Mouse (Mus musculus): ENCODE measurements around the gene St6galnac5. TPM values are rescaled to one million over a fixed set of nuclear protein-coding genes. Genes with fewer than 3 reads are reported as not detected.

St6galnac5 gene
- polyA plus RNA-seq, 1 experiment from 2014 or later, result not detected

- H3K36me3 ChIP-seq (ENCODE audit: inconsistent target), result no peaks in the 10 kb centered on the region
- H3K4me3 ChIP-seq (ENCODE audit: inconsistent target), result no peak overlapping the region
- 96% methylated on average over 3 of the region's 3 CpGs for WGBS (ENCODE audit: missing documents)
- no peaks in the 10 kb centered on the region for H3K79me2 ChIP-seq (ENCODE audit: inconsistent target)
- H3K27ac ChIP-seq, result no peak overlapping the region
Measured at GRCm38 (mm10) chr3:152842648-152843047, 139.4 kb downstream of the St6galnac5 start.

GRCm38 (mm10) chr3:152841264-152841663 lies 140.8 kb downstream of the St6galnac5 start:
- H3K36me3 ChIP-seq (ENCODE audit: inconsistent target), result no peaks in the 10 kb centered on the region
- no peak overlapping the region for H3K4me3 ChIP-seq (ENCODE audit: inconsistent target)
- H3K27ac ChIP-seq, result no peak overlapping the region
- 92% methylated on average over 6 of the region's 6 CpGs for WGBS (ENCODE audit: missing documents)
- H3K79me2 ChIP-seq (ENCODE audit: inconsistent target), result no peaks in the 10 kb centered on the region

- Histone ChIP-seq H3K36me3 (ENCODE audit: inconsistent target) (no peaks in the 10 kb centered on the region), H3K4me3 (ENCODE audit: inconsistent target) (no peak overlapping the region), H3K79me2 (ENCODE audit: inconsistent target) (no peaks in the 10 kb centered on the region), H3K27ac (no peak overlapping the region)
- WGBS (ENCODE audit: missing documents), result 93% methylated on average over 1 of the region's 1 CpGs
Measured at GRCm38 (mm10) chr3:152837938-152838337, 144.1 kb downstream of the St6galnac5 start.

DNA sequence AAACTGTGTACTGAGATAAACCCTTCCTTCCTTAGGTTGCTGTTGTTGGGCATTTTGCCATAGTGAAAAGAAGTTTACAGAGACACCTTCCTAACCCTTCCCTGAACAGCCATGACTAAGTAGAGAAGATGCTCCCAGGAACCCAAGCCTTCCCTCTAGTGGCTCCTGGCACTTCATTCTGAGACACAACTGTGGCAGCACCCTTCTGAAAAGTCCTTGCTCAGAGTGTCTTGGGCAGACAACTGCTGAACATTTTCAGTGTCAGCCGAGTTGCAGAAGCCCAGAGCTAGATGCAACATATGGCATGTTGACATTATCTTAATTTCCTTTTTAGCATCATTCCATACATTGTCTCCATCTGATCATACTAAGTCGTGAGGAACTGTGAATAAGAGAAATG lies 144.6 kb downstream of the St6galnac5 start:
- WGBS (ENCODE audit: missing documents), result 89% methylated on average over 2 of the region's 2 CpGs
- Histone ChIP-seq H3K79me2 (ENCODE audit: inconsistent target) (no peaks in the 10 kb centered on the region), H3K36me3 (ENCODE audit: inconsistent target) (no peaks in the 10 kb centered on the region), H3K27ac (no peak overlapping the region), H3K4me3 (ENCODE audit: inconsistent target) (no peak overlapping the region)

GRCm38 (mm10) chr3:152832436-152832835 lies 149.6 kb downstream of the St6galnac5 start:
- Histone ChIP-seq H3K4me3 (ENCODE audit: inconsistent target) (no peak overlapping the region), H3K79me2 (ENCODE audit: inconsistent target) (no peaks in the 10 kb centered on the region), H3K27ac (no peak overlapping the region), H3K36me3 (ENCODE audit: inconsistent target) (no peaks in the 10 kb centered on the region)
- 92% methylated on average over 4 of the region's 4 CpGs for WGBS (ENCODE audit: missing documents)

DNA sequence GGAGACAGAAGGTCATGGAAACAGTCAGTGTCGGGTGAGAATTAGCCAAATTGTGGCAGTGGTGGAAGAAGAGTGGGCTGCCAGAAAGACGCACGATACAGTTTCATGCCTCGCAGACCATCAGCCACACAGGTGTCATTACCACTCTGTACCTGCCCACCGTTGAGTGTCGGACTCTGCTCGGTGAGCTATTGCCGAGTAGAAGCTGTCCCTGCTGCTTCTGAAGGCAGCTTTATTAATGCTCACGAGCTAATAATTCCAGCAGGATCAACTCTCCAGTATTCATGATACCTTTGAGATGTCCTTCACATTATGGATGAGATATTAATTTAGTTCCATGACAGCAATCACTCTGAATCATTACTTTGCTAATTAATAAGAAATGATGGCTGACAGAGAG lies 150.1 kb downstream of the St6galnac5 start:
- 89% methylated on average over 9 of the region's 9 CpGs for WGBS (ENCODE audit: missing documents)
- Histone ChIP-seq H3K27ac (no peak overlapping the region), H3K36me3 (ENCODE audit: inconsistent target) (no peaks in the 10 kb centered on the region), H3K4me3 (ENCODE audit: inconsistent target) (no peak overlapping the region), H3K79me2 (ENCODE audit: inconsistent target) (no peaks in the 10 kb centered on the region)

DNA sequence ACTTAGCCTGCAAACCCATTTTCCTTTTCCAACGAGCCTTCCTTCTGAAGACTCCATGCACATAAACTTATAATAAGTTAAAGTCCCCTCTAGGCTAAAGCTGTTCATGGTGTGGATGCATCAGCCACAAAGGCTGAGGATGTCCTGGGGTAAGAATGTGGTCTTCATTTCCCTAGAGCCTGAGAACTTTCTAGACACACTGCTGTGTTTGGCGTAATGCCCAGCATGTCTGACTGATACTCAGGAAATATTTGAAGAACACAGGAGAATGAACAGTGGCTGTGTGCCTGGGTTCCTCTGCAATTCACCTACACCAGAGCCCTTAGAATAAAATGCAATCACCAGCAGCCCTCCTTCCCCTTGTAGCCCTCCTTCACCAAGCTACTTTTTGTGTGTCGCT lies 150.7 kb downstream of the St6galnac5 start:
- no peaks in the 10 kb centered on the region for H3K79me2 ChIP-seq (ENCODE audit: inconsistent target)
- 41% methylated on average over 3 of the region's 3 CpGs for WGBS (ENCODE audit: missing documents)

DNA sequence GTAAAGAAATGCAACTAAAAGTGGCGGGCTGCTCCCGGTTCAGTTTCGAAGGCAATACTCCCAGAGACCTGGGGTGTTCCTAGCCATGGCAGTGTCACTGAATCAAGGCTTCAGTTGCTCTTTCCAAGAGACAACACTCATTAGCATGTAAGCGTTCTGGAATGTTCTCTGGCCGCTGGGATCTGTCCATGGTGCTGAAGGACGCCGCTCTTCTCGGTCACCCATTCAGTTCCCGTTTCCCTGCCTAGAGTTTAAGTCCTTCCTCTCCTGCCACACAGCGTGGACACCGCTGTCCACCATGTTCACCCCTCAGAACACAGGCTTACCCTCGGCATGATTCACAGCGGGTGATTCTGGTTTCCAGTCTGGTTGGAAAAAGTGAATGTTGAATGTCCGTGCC lies 160.8 kb downstream of the St6galnac5 start:
- H3K79me2 ChIP-seq (ENCODE audit: inconsistent target), result no peaks in the 10 kb centered on the region
- no peak overlapping the region for H3K27ac ChIP-seq
- WGBS (ENCODE audit: missing documents), result 55% methylated on average over 14 of the region's 14 CpGs
- no peaks in the 10 kb centered on the region for H3K36me3 ChIP-seq (ENCODE audit: inconsistent target)
- no peak overlapping the region for H3K4me3 ChIP-seq (ENCODE audit: inconsistent target)

More for the DNA sequence above, 150.7 kb downstream of the St6galnac5 start:
- H3K27ac ChIP-seq, result no peak overlapping the region
- no peaks in the 10 kb centered on the region for H3K36me3 ChIP-seq (ENCODE audit: inconsistent target)
- no peak overlapping the region for H3K4me3 ChIP-seq (ENCODE audit: inconsistent target)

- Histone ChIP-seq H3K27ac (no peak overlapping the region), H3K4me3 (ENCODE audit: inconsistent target) (no peak overlapping the region), H3K79me2 (ENCODE audit: inconsistent target) (no peaks in the 10 kb centered on the region), H3K36me3 (ENCODE audit: inconsistent target) (no peaks in the 10 kb centered on the region)
- 34% methylated on average over 3 of the region's 3 CpGs for WGBS (ENCODE audit: missing documents)
Measured at GRCm38 (mm10) chr3:152820406-152820805, 161.6 kb downstream of the St6galnac5 start.

- Histone ChIP-seq H3K36me3 (ENCODE audit: inconsistent target) (no peaks in the 10 kb centered on the region), H3K4me3 (ENCODE audit: inconsistent target) (no peak overlapping the region), H3K27ac (no peak overlapping the region), H3K79me2 (ENCODE audit: inconsistent target) (no peaks in the 10 kb centered on the region)
- WGBS (ENCODE audit: missing documents), result 85% methylated on average over 5 of the region's 5 CpGs
Measured at GRCm38 (mm10) chr3:152815110-152815509, 166.9 kb downstream of the St6galnac5 start.

DNA sequence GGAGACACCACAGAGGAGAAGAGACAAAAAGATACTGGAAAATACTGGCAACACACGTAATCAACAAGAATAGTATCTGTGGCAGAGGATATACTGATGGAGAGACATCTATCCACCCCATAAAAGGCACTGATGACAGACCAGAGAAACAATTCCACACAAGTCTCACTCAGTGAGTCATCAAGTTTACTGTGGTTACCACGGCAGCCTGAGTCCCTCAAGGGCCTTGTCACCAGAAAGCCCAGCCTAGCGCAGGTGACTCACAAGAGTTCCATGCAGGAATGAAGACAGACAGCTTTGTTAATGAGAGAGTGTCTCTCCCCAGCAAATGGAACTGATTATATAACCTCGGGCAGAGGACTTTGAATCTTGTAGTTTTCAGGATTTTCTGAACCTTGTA lies 168.1 kb downstream of the St6galnac5 start:
- Histone ChIP-seq H3K36me3 (ENCODE audit: inconsistent target) (no peaks in the 10 kb centered on the region), H3K4me3 (ENCODE audit: inconsistent target) (no peak overlapping the region), H3K79me2 (ENCODE audit: inconsistent target) (no peaks in the 10 kb centered on the region), H3K27ac (no peak overlapping the region)
- WGBS (ENCODE audit: missing documents), result 89% methylated on average over 4 of the region's 4 CpGs

GRCm38 (mm10) chr3:152799738-152800431 lies 182.2 kb downstream of the St6galnac5 start:
- 81% methylated on average over 9 of the region's 9 CpGs for WGBS (ENCODE audit: missing documents)
- Histone ChIP-seq H3K4me3 (ENCODE audit: inconsistent target) (no peak overlapping the region), H3K79me2 (ENCODE audit: inconsistent target) (no peaks in the 10 kb centered on the region), H3K27ac (no peak overlapping the region), H3K36me3 (ENCODE audit: inconsistent target) (no peaks in the 10 kb centered on the region)

DNA sequence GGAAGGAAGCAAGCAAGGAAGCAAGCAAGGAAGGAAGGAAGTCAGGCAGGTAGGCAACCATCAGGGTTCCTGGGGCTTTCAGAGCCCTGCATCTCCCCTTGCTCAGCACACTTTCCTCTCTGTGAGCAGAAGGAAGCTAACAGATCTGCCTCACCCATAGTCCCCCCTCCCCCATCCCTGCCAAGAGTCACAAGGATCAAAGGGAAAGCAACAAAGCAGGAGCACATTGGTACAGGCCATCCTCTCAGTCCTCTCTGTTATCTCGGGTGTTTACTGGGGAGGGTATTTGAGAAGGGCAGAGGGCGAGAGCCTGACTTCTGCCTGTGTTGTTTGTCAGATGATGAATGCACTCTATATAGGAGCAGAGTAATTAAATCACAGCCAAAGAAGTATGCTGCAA lies 184.7 kb downstream of the St6galnac5 start:
- H3K4me3 ChIP-seq (ENCODE audit: inconsistent target), result no peak overlapping the region
- H3K79me2 ChIP-seq (ENCODE audit: inconsistent target), result no peaks in the 10 kb centered on the region
- H3K27ac ChIP-seq, result no peak overlapping the region
- no peaks in the 10 kb centered on the region for H3K36me3 ChIP-seq (ENCODE audit: inconsistent target)
- WGBS (ENCODE audit: missing documents), result 74% methylated on average over 2 of the region's 2 CpGs

GRCm38 (mm10) chr3:152796216-152796615 lies 185.8 kb downstream of the St6galnac5 start:
- H3K4me3 ChIP-seq (ENCODE audit: inconsistent target), result no peak overlapping the region
- no peak overlapping the region for H3K27ac ChIP-seq
- H3K79me2 ChIP-seq (ENCODE audit: inconsistent target), result no peaks in the 10 kb centered on the region
- H3K36me3 ChIP-seq (ENCODE audit: inconsistent target), result no peaks in the 10 kb centered on the region
- WGBS (ENCODE audit: missing documents), result 80% methylated on average over 3 of the region's 4 CpGs

DNA sequence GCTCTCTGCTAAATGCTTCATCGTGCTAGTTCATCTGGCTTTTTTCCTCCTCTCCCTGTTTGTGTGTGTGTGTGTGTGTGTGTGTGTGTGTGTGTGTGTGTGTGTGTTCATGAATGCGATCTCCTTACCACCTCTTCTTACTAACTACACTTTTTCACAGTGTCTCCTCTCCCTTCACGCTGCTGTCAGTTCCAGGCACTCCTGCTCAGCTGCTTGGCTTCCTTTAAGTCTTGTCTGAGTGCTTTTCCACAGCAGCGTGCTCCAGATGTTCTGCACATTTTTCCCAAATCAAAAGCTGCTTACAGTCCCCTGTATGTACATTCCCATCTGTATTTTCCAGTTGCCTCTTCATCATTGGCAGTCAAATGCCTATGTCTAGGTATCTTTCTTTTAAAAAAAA lies 189.0 kb downstream of the St6galnac5 start:
- no peak overlapping the region for H3K4me3 ChIP-seq (ENCODE audit: inconsistent target)
- H3K36me3 ChIP-seq (ENCODE audit: inconsistent target), result no peaks in the 10 kb centered on the region
- H3K79me2 ChIP-seq (ENCODE audit: inconsistent target), result no peaks in the 10 kb centered on the region
- H3K27ac ChIP-seq, result no peak overlapping the region
- 72% methylated on average over 4 of the region's 4 CpGs for WGBS (ENCODE audit: missing documents)

- 49% methylated on average over 5 of the region's 5 CpGs for WGBS (ENCODE audit: missing documents)
- no peaks in the 10 kb centered on the region for H3K36me3 ChIP-seq (ENCODE audit: inconsistent target)
- H3K27ac ChIP-seq, result no peak overlapping the region
- H3K79me2 ChIP-seq (ENCODE audit: inconsistent target), result no peaks in the 10 kb centered on the region
- H3K4me3 ChIP-seq (ENCODE audit: inconsistent target), result no peak overlapping the region
Measured at GRCm38 (mm10) chr3:152792601-152793000, 189.4 kb downstream of the St6galnac5 start.
